Mouse (Mus musculus) heart, embryonic 11.5 days (tissue): ENCODE results near the gene Ccdc162. TPM values are rescaled to one million over a fixed set of nuclear protein-coding genes. Genes with fewer than 3 reads are reported as not detected.

ENCODE experiments used
- microRNA-seq: library from miRNA; unstranded; fragments of <30 nt; microRNA quantifications from one replicate; pipeline ENCODE4, GENCODE M21; 2016; ENCODE audit warnings: borderline number of aligned reads
- polyA plus RNA-seq: library from polyadenylated mRNA; unstranded; fragments of >200 nt; fragmentation: Nextera tagmentation; extraction: Ambion mirVana; gene quantifications from 2 replicates; pipeline ENCODE4 v1.2.1, GENCODE M21; 2014

Ccdc162 gene
- polyA plus RNA-seq, 1 experiment from 2014 or later, result 0.82 TPM

Small RNAs within 50 kb of the gene (microRNA-seq; reads per million reads assigned to microRNA genes)
- not detected for gene Mir3473b

Other genes starting within 250 kb of the Ccdc162 start
- 31.1 and 33.9 TPM in 2 replicates for gene Mical1, start 240.3 kb downstream of the Ccdc162 start, polyA plus RNA-seq
- gene Smpd2, start 226.3 kb downstream of the Ccdc162 start, polyA plus RNA-seq, result 46.7 and 46.8 TPM in 2 replicates
- 0.75 and 1.4 TPM in 2 replicates for gene Ppil6, start 226.2 kb downstream of the Ccdc162 start, polyA plus RNA-seq
- gene Cd164, start 197.2 kb downstream of the Ccdc162 start, polyA plus RNA-seq, result 187 and 204 TPM in 2 replicates
- gene Cep57l1, start 93.2 kb upstream of the Ccdc162 start, polyA plus RNA-seq, result 19.4 and 22.8 TPM in 2 replicates
- 23.1 and 26.3 TPM in 2 replicates for gene Sesn1, start 93.3 kb upstream of the Ccdc162 start, polyA plus RNA-seq